In the genomic region with DNA sequence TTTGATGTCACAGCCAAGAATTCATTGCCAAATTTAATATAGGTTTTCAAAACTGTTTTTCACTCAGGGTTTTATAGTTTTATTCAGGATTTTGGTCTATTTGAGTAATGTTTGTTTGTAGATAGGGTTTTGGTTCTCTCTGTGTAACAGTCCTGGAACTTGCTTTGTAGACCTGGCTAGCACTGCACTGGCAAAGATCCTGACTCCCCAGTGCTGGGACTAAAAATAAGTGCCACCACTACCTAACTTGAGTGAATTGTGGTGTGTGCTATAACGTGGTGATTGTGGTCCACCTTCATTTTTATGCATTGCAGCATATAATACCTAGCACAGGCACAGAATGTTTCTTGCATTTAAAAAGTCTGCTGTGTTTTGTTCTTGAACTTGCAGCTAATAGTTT, we compare ENCODE assay signal across 22 mouse cellular contexts. TPM values are rescaled to one million over a fixed set of nuclear protein-coding genes. Genes with fewer than 3 reads are reported as not detected.
DNase-seq lines count a peak whose midpoint lies in the region; TF ChIP-seq lines count a peak whose summit lies in the region.
"Had no signal": no experiment of that assay in that cellular context is flagged by ENCODE, and none has a peak within 500 bp of the region (broad histone marks: within the 10 kb centered on the region; RNA-seq: fewer than 3 reads in every experiment).

No protein-coding gene starts in this region.

- H3K27ac ChIP-seq in cerebellum, adult 2 months (ENCODE audit: insufficient read depth, low read length), result no peak overlapping the region
- no peak overlapping the region for H3K27ac ChIP-seq in heart, embryonic 10.5 days
- H3K27ac ChIP-seq: embryonic facial prominence, embryonic 10.5 days; forebrain, embryonic 15.5 days; hindbrain, embryonic 13.5 days; kidney, postnatal 0 days; limb, embryonic 10.5 days; midbrain, embryonic 10.5 days; stomach, embryonic 15.5 days had no signal

- no peak overlapping the region for H3K4me3 ChIP-seq in cerebellum, adult 2 months (replicated peaks; ENCODE audit: insufficient read depth, low read depth, low read length)
- no peak overlapping the region for H3K4me3 ChIP-seq in heart, embryonic 10.5 days
- H3K4me3 ChIP-seq: embryonic facial prominence, embryonic 10.5 days; forebrain, embryonic 15.5 days; hindbrain, embryonic 13.5 days; limb, embryonic 10.5 days; midbrain, embryonic 10.5 days; myocyte; stomach, embryonic 15.5 days had no signal

- 4% methylated on average over 1 of the region's 1 CpGs for WGBS in cerebellum, adult 2 months
- 88% methylated on average over 1 of the region's 1 CpGs for WGBS in heart, embryonic 10.5 days

- peaks cover 6% of the 10 kb centered on the region; the same call in 1 of the 2 replicates for H3K4me1 ChIP-seq in cerebellum, adult 2 months (ENCODE audit: control insufficient read depth, insufficient read depth, low read length)
- no peaks in the 10 kb centered on the region for H3K4me1 ChIP-seq in heart, embryonic 10.5 days
- H3K4me1 ChIP-seq: embryonic facial prominence, embryonic 10.5 days; forebrain, embryonic 15.5 days; hindbrain, embryonic 13.5 days; limb, embryonic 10.5 days; midbrain, embryonic 10.5 days; stomach, embryonic 15.5 days had no signal

- peak; percentile 40 to 69 for DNase-seq in cerebellum, adult 2 months
- DNase-seq in cerebellum, postnatal 4 days (ENCODE audit: low spot score in 2 of 2), result no peak
- peak; percentile 25 for DNase-seq in heart, adult 8-10 months (ENCODE audit: low spot score)
- no peak for DNase-seq in heart, embryonic 10.5 days (ENCODE audit: low spot score)
- DNase-seq in cerebellum, postnatal 10 days, result peak; percentile 41 to 66
- DNase-seq in gastrocnemius, postnatal 25 days, result peak; percentile 5
- DNase-seq in lung, postnatal 4 days, result no peak
- DNase-seq in left cerebral cortex, postnatal 36 days (ENCODE audit: low spot score in 2 of 2), result no peak
- DNase-seq: adrenal gland, postnatal 25 days; kidney, adult 2 months; liver; right cerebral cortex, adult 18-20 months; right cerebral cortex, postnatal 4 days; thymus, postnatal 25 days had no signal

- H3K9me3 ChIP-seq in heart, embryonic 10.5 days, result no peaks in the 10 kb centered on the region
- H3K9me3 ChIP-seq: embryonic facial prominence, embryonic 10.5 days; forebrain, embryonic 15.5 days; hindbrain, embryonic 13.5 days; limb, embryonic 10.5 days; midbrain, embryonic 10.5 days; stomach, embryonic 15.5 days had no signal

- no peak for TF ChIP-seq POLR2A in cerebellum, adult 2 months (IDR thresholded peaks at IDR 0.05; ENCODE audit: borderline replicate concordance, insufficient read depth, low read length)

- TF ChIP-seq CTCF in cerebellum, adult 2 months (IDR thresholded peaks at IDR 0.05; ENCODE audit: borderline replicate concordance, insufficient read depth, low read depth, low read length), result no peak

- intact Hi-C loops in left cerebral cortex, postnatal 36 days (cut with DNase I), result no loop called here

- H3K27me3 ChIP-seq in cerebellum, adult 2 months (ENCODE audit: control insufficient read depth, insufficient read depth, low read length), result no peaks in the 10 kb centered on the region
- no peaks in the 10 kb centered on the region for H3K27me3 ChIP-seq in heart, embryonic 10.5 days (ENCODE audit: insufficient read depth, poor library complexity, severe bottlenecking)
- H3K27me3 ChIP-seq: forebrain, embryonic 15.5 days; hindbrain, embryonic 13.5 days; stomach, embryonic 15.5 days had no signal

- H3K36me3 ChIP-seq in heart, embryonic 10.5 days, result peaks cover 54% of the 10 kb centered on the region

RNA-seq across cellular contexts. Expression of a gene that starts 23.6 kb away (rescaled TPM):
- 21.4 and 22.4 TPM in 2 replicates for polyA plus RNA-seq in cerebellum, adult 2 months (2012; rRNA removed)
- total RNA-seq in heart, adult 8-10 months (2022), result 10 to 100 TPM; 36.1 to 39.1 (median 37.7) TPM
- polyA plus RNA-seq in heart, embryonic 10.5 days (2016; fragmentation: Nextera tagmentation; extraction: Ambion mirVana), result 17.5 and 27.1 TPM in 2 replicates
- 10 to 100 TPM; 31.4 to 32.3 TPM for total RNA-seq in gastrocnemius, postnatal 25 days (2021)
- 10 to 100 TPM; 41.7 to 44.5 TPM for total RNA-seq in left cerebral cortex, postnatal 36 days (2021)

Comparison
In these comparisons a context has a peak if more than half of its experiments do, and no peak if none do; other contexts are left out.
1. DNase-seq: peak in cerebellum, adult 2 months (2 of 2), heart, adult 8-10 months (single experiment), cerebellum, postnatal 10 days (2 of 2) and gastrocnemius, postnatal 25 days (single experiment); none in cerebellum, postnatal 4 days (0 of 2), heart, embryonic 10.5 days (single experiment), lung, postnatal 4 days (0 of 2) and left cerebral cortex, postnatal 36 days (0 of 2).